Mouse (Mus musculus) urinary bladder, postnatal 0 days (tissue): ENCODE results near the gene Ceacam9. TPM values are rescaled to one million over a fixed set of nuclear protein-coding genes. Genes with fewer than 3 reads are reported as not detected.

Source experiments
- polyA plus RNA-seq: library from polyadenylated mRNA; unstranded; fragments of >200 nt; fragmentation: Nextera tagmentation; extraction: Ambion mirVana; gene quantifications from 2 replicates; pipeline ENCODE4 v1.2.1, GENCODE M21; 2015

The Ceacam9 gene
- not detected in 2 replicates for polyA plus RNA-seq

DNA sequence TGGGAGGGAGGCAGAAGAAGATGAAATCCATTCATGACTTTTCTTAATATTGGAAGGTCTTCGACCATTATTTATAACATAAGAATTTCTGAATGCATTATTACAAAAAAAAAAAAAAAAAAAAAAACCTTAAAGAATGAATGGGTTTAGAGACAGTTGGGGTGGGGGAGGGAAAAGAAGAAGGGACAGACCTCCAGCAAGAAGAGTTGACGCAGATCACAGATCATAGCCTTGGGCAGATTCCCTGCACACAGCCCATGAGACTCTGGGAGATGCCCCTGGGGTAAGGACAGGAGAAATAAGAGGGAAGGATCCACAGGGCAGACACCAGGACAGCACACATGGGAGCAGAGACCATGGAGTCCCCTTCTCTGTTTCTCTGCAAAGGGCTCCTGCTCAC, at the start of gene Ceacam9:
TSS of gene Ceacam9 (plus strand) at position 301 of the 400 bp plus-strand sequence.

DNA sequence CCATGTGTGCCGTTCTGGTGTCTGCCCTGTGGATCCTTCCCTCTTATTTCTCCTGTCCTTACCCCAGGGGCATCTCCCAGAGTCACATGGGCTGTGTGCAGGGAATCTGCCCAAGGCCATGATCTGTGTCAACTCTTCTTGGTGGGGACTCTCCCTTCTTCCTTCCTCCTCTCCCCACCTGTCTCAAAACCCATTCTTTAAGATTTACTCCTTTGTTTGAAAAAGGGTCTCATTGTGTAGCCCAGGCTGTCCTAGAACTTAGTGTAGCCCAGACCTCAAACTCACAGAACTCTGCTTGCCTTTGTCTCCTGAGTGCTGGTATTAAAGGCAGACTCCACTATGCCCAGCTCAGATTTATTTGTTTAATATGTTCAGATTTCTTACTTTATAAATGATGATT, 46.1 kb upstream of the Ceacam9 start, which contains the start of gene Ceacam15:
TSS of gene Ceacam15 (minus strand) at position 101 of the 400 bp plus-strand sequence.

DNA sequence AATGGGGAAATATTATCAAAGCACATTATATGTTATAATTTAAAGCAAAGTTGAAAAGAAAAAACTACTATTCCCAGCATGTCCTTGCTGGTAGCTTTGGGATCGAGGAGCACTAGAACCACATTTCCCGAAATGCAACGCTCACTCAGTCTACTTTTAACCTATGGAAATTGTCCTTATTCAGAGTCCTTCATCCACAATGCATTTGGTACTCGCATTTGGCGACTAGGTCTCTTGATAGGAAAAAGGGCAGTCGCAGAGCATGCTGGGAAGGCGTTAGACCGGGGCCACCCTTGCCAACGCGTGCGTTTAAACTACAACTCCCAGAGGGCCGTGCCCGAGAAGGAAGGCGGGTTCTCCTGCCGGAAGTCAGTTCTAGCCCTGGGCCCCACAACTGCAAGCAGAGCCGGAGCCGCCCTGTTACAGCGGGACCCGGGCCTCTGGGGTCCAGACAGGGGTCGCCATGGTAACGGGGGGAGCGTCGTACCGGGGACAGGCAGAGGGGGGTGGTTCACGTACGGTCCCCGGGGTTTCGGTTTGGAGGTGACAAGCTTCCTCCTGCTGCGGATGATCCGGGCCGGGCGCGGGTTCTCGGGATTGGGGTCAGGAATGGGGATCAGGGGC, 16.5 kb downstream of the Ceacam9 start, which contains the start of gene Ap2s1:
TSS of gene Ap2s1 (plus strand) at position 338 of the 624 bp plus-strand sequence.

Other genes starting within 250 kb of the Ceacam9 start
- gene Npas1, start 244.2 kb upstream of the Ceacam9 start, polyA plus RNA-seq = 0.17 and 0.27 TPM in 2 replicates
- gene Arhgap35, start 106.9 kb upstream of the Ceacam9 start, polyA plus RNA-seq = 6.3 and 7.7 TPM in 2 replicates
- not detected in 2 replicates for gene Ceacam15, start 46.2 kb upstream of the Ceacam9 start, polyA plus RNA-seq
- gene Ap2s1, start 16.5 kb downstream of the Ceacam9 start, polyA plus RNA-seq = 200 and 222 TPM in 2 replicates
- 67.1 and 67.9 TPM in 2 replicates for gene Slc1a5, start 59.4 kb downstream of the Ceacam9 start, polyA plus RNA-seq
- 52.7 and 60.9 TPM in 2 replicates for gene Strn4, start 94.0 kb downstream of the Ceacam9 start, polyA plus RNA-seq
- gene Fkrp, start 94.8 kb downstream of the Ceacam9 start, polyA plus RNA-seq = 19.3 and 24.5 TPM in 2 replicates
- 6.1 and 8.0 TPM in 2 replicates for gene Prkd2, start 121.0 kb downstream of the Ceacam9 start, polyA plus RNA-seq
- 6.9 and 7.3 TPM in 2 replicates for gene Dact3, start 153.4 kb downstream of the Ceacam9 start, polyA plus RNA-seq
- 8.4 and 9.0 TPM in 2 replicates for gene Gng8, start 169.9 kb downstream of the Ceacam9 start, polyA plus RNA-seq
- gene Ptgir, start 184.6 kb downstream of the Ceacam9 start, polyA plus RNA-seq = 1.0 and 1.7 TPM in 2 replicates
- 49.1 and 59.2 TPM in 2 replicates for gene Calm3, start 202.2 kb downstream of the Ceacam9 start, polyA plus RNA-seq
- 0.87 and 1.3 TPM in 2 replicates for gene Pnmal2, start 222.8 kb downstream of the Ceacam9 start, polyA plus RNA-seq
- gene Pnmal1, start 237.8 kb downstream of the Ceacam9 start, polyA plus RNA-seq = 0.07 TPM in 1 of 2 replicates, not detected in the other